Mouse (Mus musculus) neural tube, embryonic 10.5 days (tissue): ENCODE data around the gene Rc3h1.
"Not testable (repeated sequence)": the region's sequence is repeated elsewhere in the genome, so short reads cannot be mapped to it uniquely, and the experiment has no call there.

Experiments
- DNase-seq: peaks from one replicate; pipeline ENCODE4 v3.0.0-alpha.2; 2017; ENCODE audit warnings: low spot score; ENCODE audit errors: extremely low spot score

The Rc3h1 gene

GRCm38 (mm10) chr1:160906057-160906557 is at the start of gene Rc3h1:
Gene Rc3h1, plus strand, starts transcription at chr1:160906418.
- DNase-seq: peak; percentile 99

GRCm38 (mm10) chr1:160858132-160858531 is 48.1 kb upstream of the Rc3h1 start:
- no peak for DNase-seq

GRCm38 (mm10) chr1:160859874-160860273 is 46.3 kb upstream of the Rc3h1 start:
- DNase-seq: not testable (repeated sequence)

- no peak for DNase-seq
Measured at GRCm38 (mm10) chr1:160861142-160861541, 45.1 kb upstream of the Rc3h1 start.

GRCm38 (mm10) chr1:160861632-160862031 is 44.6 kb upstream of the Rc3h1 start:
- no peak for DNase-seq

- no peak for DNase-seq
Measured at GRCm38 (mm10) chr1:160863027-160863426, 43.2 kb upstream of the Rc3h1 start.

GRCm38 (mm10) chr1:160874757-160875156 is 31.5 kb upstream of the Rc3h1 start:
- DNase-seq: no peak

- DNase-seq: no peak
Measured at GRCm38 (mm10) chr1:160876968-160877367, 29.2 kb upstream of the Rc3h1 start.

GRCm38 (mm10) chr1:160878485-160878884 is 27.7 kb upstream of the Rc3h1 start:
- DNase-seq: no peak

- DNase-seq: not testable (repeated sequence)
Measured at GRCm38 (mm10) chr1:160881378-160881777, 24.8 kb upstream of the Rc3h1 start.

- no peak for DNase-seq
Measured at GRCm38 (mm10) chr1:160881968-160882367, 24.2 kb upstream of the Rc3h1 start.

- DNase-seq: no peak
Measured at GRCm38 (mm10) chr1:160884273-160884672, 21.9 kb upstream of the Rc3h1 start.

GRCm38 (mm10) chr1:160884993-160885392 is 21.2 kb upstream of the Rc3h1 start:
- no peak for DNase-seq

- peak; percentile 19 for DNase-seq
Measured at GRCm38 (mm10) chr1:160899701-160900100, 6.5 kb upstream of the Rc3h1 start.

- no peak for DNase-seq
Measured at GRCm38 (mm10) chr1:160904047-160904446, 2.2 kb upstream of the Rc3h1 start.

GRCm38 (mm10) chr1:160906558-160907481 is 602 bp downstream of the Rc3h1 start:
- no peak for DNase-seq

GRCm38 (mm10) chr1:160910176-160910575 is 4.0 kb downstream of the Rc3h1 start:
- DNase-seq: no peak

- no peak for DNase-seq
Measured at GRCm38 (mm10) chr1:160910812-160911211, 4.6 kb downstream of the Rc3h1 start.

- DNase-seq: no peak
Measured at GRCm38 (mm10) chr1:160919383-160919782, 13.2 kb downstream of the Rc3h1 start.

GRCm38 (mm10) chr1:160921938-160922337 is 15.7 kb downstream of the Rc3h1 start:
- no peak for DNase-seq

GRCm38 (mm10) chr1:160931320-160931719 is 25.1 kb downstream of the Rc3h1 start:
- DNase-seq: no peak

- DNase-seq: no peak
Measured at GRCm38 (mm10) chr1:160933896-160934482, 27.8 kb downstream of the Rc3h1 start.
